Mouse (Mus musculus): ENCODE measurements around the gene Zfp609.

Zfp609 gene

GRCm38 (mm10) chr9:65771011-65771664 is 56.2 kb downstream of the Zfp609 start:
- in situ Hi-C loops (cut with MboI, MseI): no loop called here

GRCm38 (mm10) chr9:65762728-65763127 is 64.6 kb downstream of the Zfp609 start:
- in situ Hi-C loops (cut with MboI, MseI): no loop called here

GRCm38 (mm10) chr9:65759992-65760391 is 67.4 kb downstream of the Zfp609 start:
- in situ Hi-C loops (cut with MboI, MseI): no loop called here

DNA sequence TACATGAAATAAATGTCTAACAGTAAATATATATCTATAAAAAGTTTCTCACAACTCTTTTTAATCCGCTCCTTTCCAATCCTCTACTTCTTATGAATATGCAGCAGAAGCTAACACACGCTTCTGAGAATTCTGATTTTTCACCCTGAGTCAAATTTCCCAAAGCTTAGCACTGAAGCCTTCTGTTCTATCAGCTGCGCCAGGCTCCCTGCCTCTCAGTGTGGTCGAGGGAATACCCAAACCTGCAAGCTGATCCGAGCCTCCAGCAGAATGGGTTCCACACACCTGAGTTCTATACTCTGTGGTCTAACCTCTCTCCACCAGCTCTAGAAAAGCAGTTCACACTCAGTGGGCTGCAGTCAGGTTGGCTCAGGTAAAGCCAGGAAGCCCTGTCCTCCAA is 68.1 kb downstream of the Zfp609 start:
- in situ Hi-C loops (cut with MboI, MseI): no loop called here

DNA sequence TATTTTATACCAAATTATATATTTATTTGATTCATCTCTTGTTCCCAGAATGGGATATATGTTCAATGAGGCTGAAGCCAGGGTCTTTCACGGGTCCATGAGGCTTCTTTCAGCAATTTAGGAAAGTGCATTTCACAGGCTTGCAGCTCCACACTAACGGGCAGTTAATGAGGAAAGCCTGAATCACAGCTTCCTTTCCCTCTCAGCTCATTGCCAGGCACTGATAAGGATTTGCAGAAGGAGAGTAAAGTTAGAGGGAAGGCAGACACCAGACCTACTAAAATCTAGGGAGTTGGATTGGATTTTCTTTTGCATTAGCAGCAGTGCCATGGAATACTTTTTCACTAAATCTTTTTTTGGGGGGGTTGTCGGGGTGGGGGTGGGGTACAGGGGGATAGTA is 69.5 kb downstream of the Zfp609 start:
- in situ Hi-C loops (cut with MboI, MseI): no loop called here

GRCm38 (mm10) chr9:65755673-65756375 is 71.5 kb downstream of the Zfp609 start:
- in situ Hi-C loops (cut with MboI, MseI): no loop called here

DNA sequence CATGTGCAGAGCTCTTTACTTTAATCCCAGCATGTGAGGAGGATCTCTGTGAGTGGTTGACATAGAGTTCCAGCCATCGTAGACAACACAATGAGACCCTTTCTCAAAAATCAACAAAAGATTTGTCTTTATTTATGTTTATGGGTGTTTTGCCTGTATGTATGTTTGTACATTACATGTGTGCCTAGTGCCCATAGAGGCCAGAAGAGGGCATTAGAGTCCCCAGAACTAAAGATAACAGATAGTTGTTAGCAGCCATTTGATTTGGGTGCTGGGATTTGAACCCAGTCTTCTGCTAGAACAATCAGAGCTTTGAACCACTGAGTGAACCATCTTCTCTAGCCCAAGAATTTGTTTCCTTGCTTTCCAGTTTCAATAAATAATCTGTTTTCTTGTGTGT is 72.2 kb downstream of the Zfp609 start:
- in situ Hi-C loops (cut with MboI, MseI): no loop called here

DNA sequence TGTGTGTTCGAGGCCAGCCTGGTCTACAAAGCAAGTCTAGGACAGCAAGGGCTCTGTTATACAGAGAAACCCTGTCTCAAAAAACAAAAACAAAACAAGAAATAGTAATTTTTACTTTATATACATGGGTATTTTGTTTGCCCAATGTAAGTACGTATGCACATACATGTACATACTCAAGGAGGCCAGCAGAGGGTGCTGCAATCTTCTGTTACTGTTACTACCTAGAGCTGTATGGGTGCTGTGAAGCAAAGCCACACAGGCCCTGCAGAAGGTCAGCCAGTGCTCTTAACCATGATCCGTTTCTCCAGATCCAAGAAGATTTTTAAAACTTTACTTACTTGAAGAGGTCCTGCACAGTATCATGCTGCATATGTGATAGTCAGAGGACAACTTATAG is 74.7 kb downstream of the Zfp609 start:
- in situ Hi-C loops (cut with MboI, MseI): loop anchor here (5.0 kb wide), 1 partner anchor 95 kb away; no protein-coding TSS in a partner anchor

GRCm38 (mm10) chr9:65751906-65752305 is 75.5 kb downstream of the Zfp609 start:
- in situ Hi-C loops (cut with MboI, MseI): loop anchor here (5.0 kb wide), 1 partner anchor 95 kb away; no protein-coding TSS in a partner anchor

- in situ Hi-C loops (cut with MboI, MseI): no loop called here
Measured at GRCm38 (mm10) chr9:65748102-65748501, 79.3 kb downstream of the Zfp609 start.

DNA sequence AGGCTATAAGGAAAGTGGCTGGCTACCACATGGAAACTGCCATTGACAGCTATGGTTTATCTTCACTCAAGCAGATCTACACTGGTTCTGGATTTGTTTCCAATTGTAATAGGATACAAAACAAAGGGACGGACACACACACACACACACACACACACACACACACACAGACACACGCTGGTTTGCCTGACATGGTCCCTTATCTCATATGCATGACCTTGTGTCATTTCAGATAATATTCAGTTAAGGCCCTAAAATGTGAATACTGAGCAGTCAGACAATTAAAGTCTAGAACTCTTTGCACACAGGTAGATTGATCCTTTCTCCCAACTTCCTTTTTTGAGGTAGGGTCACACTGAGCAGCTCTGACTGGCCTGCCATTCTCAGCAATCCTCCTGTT is 80.9 kb downstream of the Zfp609 start:
- in situ Hi-C loops (cut with MboI, MseI): no loop called here

DNA sequence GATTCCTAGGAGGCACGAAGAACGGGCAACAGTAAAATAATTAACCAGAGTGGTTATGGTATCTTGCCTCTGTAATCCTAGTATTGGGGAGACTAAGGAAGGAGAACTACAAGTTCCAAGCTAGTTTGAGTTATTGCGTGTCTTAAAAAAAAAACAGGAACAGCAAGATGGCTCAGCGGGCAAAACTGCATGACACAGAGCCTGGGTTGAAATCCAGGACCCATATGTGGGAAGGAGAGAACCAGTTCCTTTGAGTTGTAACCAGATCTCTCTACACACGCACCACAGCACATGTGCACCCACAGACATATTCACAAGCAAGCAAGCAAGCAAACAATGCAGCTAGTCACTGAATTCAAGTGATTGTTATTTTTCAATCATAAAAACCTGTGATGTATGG is 81.9 kb downstream of the Zfp609 start:
- in situ Hi-C loops (cut with MboI, MseI): no loop called here

- in situ Hi-C loops (cut with MboI, MseI): no loop called here
Measured at GRCm38 (mm10) chr9:65744171-65745082, 82.9 kb downstream of the Zfp609 start.

DNA sequence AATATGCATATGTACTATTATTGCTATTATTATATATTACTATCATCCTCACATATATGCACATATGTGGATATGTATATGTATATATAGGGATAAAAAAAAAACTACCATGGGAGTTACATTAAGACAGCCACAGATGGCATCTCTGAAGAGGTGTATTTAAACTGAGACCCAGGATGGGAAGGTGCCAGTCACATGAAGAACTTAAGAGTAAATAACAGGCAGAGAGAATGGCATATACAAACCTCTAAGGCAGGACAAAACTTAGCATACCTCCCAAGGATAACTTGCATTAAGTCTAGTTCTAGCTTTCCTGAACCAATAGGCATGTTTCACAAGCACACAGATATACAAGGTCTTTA is 83.6 kb downstream of the Zfp609 start:
- in situ Hi-C loops (cut with MboI, MseI): no loop called here

DNA sequence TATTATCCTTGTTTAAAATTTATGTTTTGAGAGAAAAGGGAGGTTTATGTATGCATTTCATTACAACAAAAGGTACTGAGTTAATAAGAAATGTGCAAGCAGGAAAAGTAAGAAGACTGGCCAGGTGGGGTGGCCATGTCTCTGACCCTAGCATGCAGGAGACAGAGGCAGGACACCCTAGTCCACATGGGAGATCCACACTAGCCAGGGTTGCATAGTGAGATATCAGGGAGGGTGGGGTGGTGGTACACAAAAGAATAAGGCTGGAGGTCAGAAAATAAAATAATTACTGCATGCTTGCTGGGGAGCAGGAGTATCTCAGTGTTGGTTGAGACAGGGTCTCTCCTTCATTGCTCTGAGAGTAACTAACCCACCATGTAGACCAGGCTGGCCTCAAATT is 84.0 kb downstream of the Zfp609 start:
- in situ Hi-C loops (cut with MboI, MseI): no loop called here

- in situ Hi-C loops (cut with MboI, MseI): no loop called here
Measured at GRCm38 (mm10) chr9:65742777-65743176, 84.6 kb downstream of the Zfp609 start.

GRCm38 (mm10) chr9:65741066-65741852 is 86.1 kb downstream of the Zfp609 start:
- in situ Hi-C loops (cut with MboI, MseI): no loop called here

- in situ Hi-C loops (cut with MboI, MseI): no loop called here
Measured at GRCm38 (mm10) chr9:65734931-65735330, 92.4 kb downstream of the Zfp609 start.

GRCm38 (mm10) chr9:65728588-65728987 is 98.8 kb downstream of the Zfp609 start:
- in situ Hi-C loops (cut with MboI, MseI): no loop called here

DNA sequence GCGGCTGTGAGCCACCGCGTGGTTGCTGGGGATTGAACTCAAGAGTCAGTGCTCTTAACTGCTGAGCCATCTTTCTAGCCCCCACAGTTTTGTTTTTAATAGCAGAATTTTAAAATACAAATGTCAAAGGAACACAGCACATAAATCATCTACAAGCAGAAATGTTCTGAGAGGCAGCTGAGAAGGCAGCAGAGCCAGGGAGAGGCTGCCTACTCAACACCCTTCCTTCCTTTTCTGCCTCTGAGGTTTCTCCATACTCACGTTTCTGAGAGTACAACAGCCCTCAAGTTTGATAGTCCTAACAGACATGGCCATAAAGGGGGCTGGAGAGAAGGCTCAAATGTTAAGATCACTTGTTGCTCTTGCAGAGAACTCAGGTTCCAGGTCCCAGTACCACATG is 99.9 kb downstream of the Zfp609 start:
- in situ Hi-C loops (cut with MboI, MseI): no loop called here

DNA sequence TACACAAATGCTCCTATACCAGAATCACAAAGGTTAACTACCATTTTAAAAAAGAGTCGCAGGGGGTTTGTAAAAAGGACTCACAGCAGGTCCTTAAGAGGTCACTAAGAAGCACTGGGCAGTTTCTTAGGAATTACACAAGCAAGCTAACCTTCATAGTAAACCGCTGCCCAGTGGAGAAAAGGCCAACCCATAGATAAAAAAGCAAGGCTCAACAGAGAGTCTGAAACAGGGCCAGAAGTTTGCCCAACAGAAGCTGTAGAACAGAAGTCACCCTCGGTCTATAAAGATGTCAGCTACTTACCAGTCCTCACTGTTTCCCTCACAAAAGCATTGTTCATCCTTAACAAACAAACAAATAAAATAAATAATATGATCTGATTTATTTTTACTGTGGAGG is 100.9 kb downstream of the Zfp609 start:
- in situ Hi-C loops (cut with MboI, MseI): no loop called here

DNA sequence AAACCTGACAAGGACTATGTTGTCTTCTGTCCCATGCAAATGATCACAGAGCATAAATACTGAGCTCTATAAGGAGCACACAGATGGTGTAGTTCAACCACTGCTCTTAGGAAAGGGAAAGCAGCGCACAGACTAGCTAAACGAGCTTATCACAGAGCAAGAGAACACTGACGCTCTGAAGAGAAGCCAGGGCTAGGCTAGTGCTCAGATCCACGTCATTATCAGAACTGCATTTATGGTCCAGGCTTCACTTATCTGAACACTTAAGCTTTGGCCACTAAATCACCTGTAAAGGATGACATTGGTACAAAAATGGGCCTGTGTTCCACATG is 102.1 kb downstream of the Zfp609 start:
- in situ Hi-C loops (cut with MboI, MseI): no loop called here
